Mouse (Mus musculus) right cerebral cortex, postnatal 36 days (tissue): ENCODE measurements around the gene Nab2.

Experiments used
- DNase-seq, 2 experiments: peaks; one replicate each; pipeline ENCODE4 v3.0.0; 2022; ENCODE audit warnings: low spot score in 2 of 2, mixed read lengths in 1 of 2

Gene Nab2

GRCm38 (mm10) chr10:127668093-127669050, at the start of gene Nab2:
Gene Nab2 (minus strand): TSS chr10:127668568.
- DNase-seq = peak; percentile 77 to 78

- no peak for DNase-seq
Observed at GRCm38 (mm10) chr10:127712736-127713135, 44.4 kb upstream of the Nab2 start.

- no peak for DNase-seq
Observed at GRCm38 (mm10) chr10:127710331-127710730, 42.0 kb upstream of the Nab2 start.

- DNase-seq = no peak
Observed at GRCm38 (mm10) chr10:127708850-127709370, 40.5 kb upstream of the Nab2 start.

GRCm38 (mm10) chr10:127707721-127708120, 39.4 kb upstream of the Nab2 start:
- DNase-seq = no peak

- DNase-seq = no peak
Observed at GRCm38 (mm10) chr10:127705783-127706182, 37.4 kb upstream of the Nab2 start.

GRCm38 (mm10) chr10:127704766-127705220, 36.4 kb upstream of the Nab2 start, which contains the start of gene Myo1a:
Gene Myo1a (plus strand): TSS chr10:127705170.
- no peak for DNase-seq

GRCm38 (mm10) chr10:127704293-127704692, 35.9 kb upstream of the Nab2 start:
- no peak for DNase-seq

- no peak for DNase-seq
Observed at GRCm38 (mm10) chr10:127703299-127703698, 34.9 kb upstream of the Nab2 start.

- DNase-seq = no peak
Observed at GRCm38 (mm10) chr10:127698966-127699365, 30.6 kb upstream of the Nab2 start.

GRCm38 (mm10) chr10:127695775-127696174, 27.4 kb upstream of the Nab2 start:
- no peak for DNase-seq

- DNase-seq = no peak
Observed at GRCm38 (mm10) chr10:127694636-127695035, 26.3 kb upstream of the Nab2 start.

GRCm38 (mm10) chr10:127691053-127691452, 22.7 kb upstream of the Nab2 start:
- no peak for DNase-seq

- DNase-seq = no peak
Observed at GRCm38 (mm10) chr10:127682886-127683285, 14.5 kb upstream of the Nab2 start.

- DNase-seq = no peak
Observed at GRCm38 (mm10) chr10:127679881-127680280, 11.5 kb upstream of the Nab2 start.

GRCm38 (mm10) chr10:127679208-127679607, 10.8 kb upstream of the Nab2 start:
- DNase-seq = no peak

- no peak for DNase-seq
Observed at GRCm38 (mm10) chr10:127677591-127678336, 9.4 kb upstream of the Nab2 start.

- peak; percentile 92 to 95 for DNase-seq
Observed at GRCm38 (mm10) chr10:127676691-127677548, 8.6 kb upstream of the Nab2 start.

GRCm38 (mm10) chr10:127675859-127676398, 7.6 kb upstream of the Nab2 start:
- no peak for DNase-seq

GRCm38 (mm10) chr10:127674794-127675522, 6.6 kb upstream of the Nab2 start:
- peak; percentile 88 to 95 for DNase-seq
